Mouse (Mus musculus) urinary bladder, adult 18-20 months (tissue): ENCODE results near the gene Gm9045.
"Not testable (repeated sequence)": the region's sequence is repeated elsewhere in the genome, so short reads cannot be mapped to it uniquely, and the experiment has no call there.

Source experiments
- DNase-seq, 2 experiments: peaks; one replicate each; pipeline ENCODE4 v3.0.0; 2022; ENCODE audit warnings: low spot score in 2 of 2, mixed read lengths in 2 of 2

Gene Gm9045

GRCm38 (mm10) chr10:118337731-118338130 lies at the start of gene Gm9045:
TSS of gene Gm9045 (minus strand) at chr10:118337831.
- DNase-seq = not testable (repeated sequence)

GRCm38 (mm10) chr10:118370443-118370842 lies 32.8 kb upstream of the Gm9045 start:
- DNase-seq = peak; percentile 56 to 62

- no peak for DNase-seq
Measured at GRCm38 (mm10) chr10:118369518-118369917, 31.9 kb upstream of the Gm9045 start.

GRCm38 (mm10) chr10:118354005-118354404 lies 16.4 kb upstream of the Gm9045 start, which contains the start of gene Gm9049:
TSS of gene Gm9049 (minus strand) at chr10:118354105.
- not testable (repeated sequence) for DNase-seq

- not testable (repeated sequence) for DNase-seq
Measured at GRCm38 (mm10) chr10:118348579-118348978, 10.9 kb upstream of the Gm9045 start, which contains the start of gene Gm9048. TSS of gene Gm9048 (minus strand) at chr10:118348679.

GRCm38 (mm10) chr10:118343155-118343554 lies 5.5 kb upstream of the Gm9045 start, which contains the start of gene Gm9046:
TSS of gene Gm9046 (minus strand) at chr10:118343255.
- not testable (repeated sequence) for DNase-seq

GRCm38 (mm10) chr10:118332308-118332707 lies 5.3 kb downstream of the Gm9045 start, which contains the start of gene Gm9044:
TSS of gene Gm9044 (minus strand) at chr10:118332408.
- not testable (repeated sequence) for DNase-seq

- DNase-seq = not testable (repeated sequence)
Measured at GRCm38 (mm10) chr10:118326869-118327268, 10.8 kb downstream of the Gm9045 start, which contains the start of gene Gm9040. TSS of gene Gm9040 (minus strand) at chr10:118326969.

- no peak for DNase-seq
Measured at GRCm38 (mm10) chr10:118319024-118319423, 18.6 kb downstream of the Gm9045 start.

- not testable (repeated sequence) for DNase-seq
Measured at GRCm38 (mm10) chr10:118302133-118302532, 35.5 kb downstream of the Gm9045 start.

- no peak for DNase-seq
Measured at GRCm38 (mm10) chr10:118294938-118295337, 42.7 kb downstream of the Gm9045 start, which contains the start of gene Iltifb. TSS of gene Iltifb (minus strand) at chr10:118295038.
